Mouse (Mus musculus): ENCODE data around the gene Pigx.

The Pigx gene

DNA sequence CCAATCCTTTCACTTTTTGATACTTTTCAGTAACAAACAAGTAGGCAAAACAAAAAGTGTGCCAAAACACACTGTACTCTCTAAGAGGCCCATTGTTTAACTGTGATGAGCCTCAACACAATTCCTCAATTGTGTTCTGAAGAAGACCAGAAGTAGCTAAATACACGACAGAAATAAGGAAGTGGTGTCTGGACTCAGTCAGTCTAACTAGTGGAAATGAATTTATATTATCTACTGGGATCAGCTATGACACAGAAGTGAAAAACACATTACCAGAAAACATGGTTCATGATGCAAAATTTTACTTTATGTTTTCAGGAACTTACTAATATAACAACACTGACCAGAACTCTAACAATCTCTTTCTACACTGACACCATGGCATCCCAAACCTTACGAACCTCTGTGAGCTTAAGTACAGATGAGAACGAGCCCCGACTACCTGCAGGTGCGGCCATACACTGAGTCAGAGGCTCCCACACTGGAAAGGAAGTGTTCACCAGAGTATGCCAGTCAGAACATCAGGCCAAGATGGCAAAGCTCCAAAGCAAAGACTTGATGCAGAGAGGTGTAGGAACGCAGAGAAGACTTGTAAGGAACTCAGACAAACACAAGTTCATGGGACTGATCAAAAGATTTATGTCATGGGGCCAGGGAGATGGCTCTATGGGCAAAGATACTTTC lies 39.6 kb downstream of the Pigx start:
- DNase-seq (ENCODE audit: low spot score) = peak; percentile 48

DNA sequence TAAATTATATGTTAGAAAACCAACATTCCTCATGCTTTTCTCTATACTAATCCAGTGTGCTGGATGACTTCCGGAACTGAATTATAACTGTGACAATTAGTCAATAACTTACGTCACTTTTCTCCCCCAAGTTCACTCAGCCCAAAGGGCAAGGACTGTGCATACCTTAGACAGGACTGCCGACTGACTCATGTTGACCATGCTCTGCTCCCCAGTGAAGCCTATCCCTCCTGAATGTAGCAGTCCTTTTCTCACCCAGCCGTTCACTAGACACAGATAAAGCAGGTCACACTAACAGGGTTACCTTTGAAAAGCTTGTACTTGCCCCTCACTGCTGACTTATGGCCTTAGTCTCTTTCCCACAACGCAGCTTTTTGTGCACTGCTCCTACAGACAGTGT lies 40.7 kb downstream of the Pigx start:
- no peak for DNase-seq (ENCODE audit: low spot score)

DNA sequence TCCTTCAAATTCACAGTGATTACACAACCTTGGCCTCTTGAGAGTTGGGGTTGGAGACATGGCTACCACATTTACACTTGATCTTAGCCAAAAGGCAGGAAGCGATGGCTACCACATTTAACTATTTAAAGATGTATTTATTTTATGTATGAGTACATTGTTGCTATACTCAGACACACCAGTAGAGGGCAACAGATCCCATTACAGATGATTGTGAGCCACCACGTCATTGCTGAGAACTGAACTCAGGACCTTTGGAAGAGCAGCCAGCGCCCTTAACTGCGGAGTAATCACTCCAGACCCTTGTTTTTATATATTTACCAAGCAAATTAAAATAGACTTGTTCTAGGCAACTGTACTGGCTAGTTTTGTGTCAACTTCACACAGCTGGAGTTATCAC lies 57.2 kb downstream of the Pigx start:
- DNase-seq (ENCODE audit: low spot score) = no peak

All from T-cell, adult 2 months (primary cell).